Mouse (Mus musculus) hindbrain, postnatal 0 days (tissue): ENCODE measurements around the gene Olfr292. TPM values are rescaled to one million over a fixed set of nuclear protein-coding genes. Genes with fewer than 3 reads are reported as not detected.

Source experiments
- ATAC-seq: fragments of 200-750 bp; cut with Nextera tagmentation; 2 replicates; pipeline ENCODE4 v1.8.0; 2017; ENCODE audit warnings: mild to moderate bottlenecking, moderate TSS enrichment, moderate library complexity
- DNase-seq: peaks from one replicate; pipeline ENCODE4 v3.0.0-alpha.2; 2015; ENCODE audit warnings: low spot score
- H3K27ac ChIP-seq: fragments of 300-500 bp; sonication (generic); 2 replicates; pipeline ENCODE4 v1.5.1; 2014; ENCODE audit warnings: mild to moderate bottlenecking
- H3K27me3 ChIP-seq: fragments of 300-500 bp; sonication (generic); 2 replicates; pipeline ENCODE4 v1.6.1; 2014; ENCODE audit warnings: low read length, mixed read lengths; ENCODE audit not compliant: insufficient read depth
- H3K36me3 ChIP-seq: fragments of 300-500 bp; sonication (generic); 2 replicates; pipeline ENCODE4 v1.6.1; 2014; ENCODE audit warnings: low read length, mixed read lengths; ENCODE audit not compliant: insufficient read depth
- H3K4me1 ChIP-seq: fragments of 300-500 bp; sonication (generic); 2 replicates; pipeline ENCODE4 v1.6.1; 2014; ENCODE audit warnings: antibody characterized with exemption, low read length, mixed read lengths; ENCODE audit not compliant: insufficient read depth
- H3K4me2 ChIP-seq: fragments of 300-500 bp; sonication (generic); 2 replicates; pipeline ENCODE4 v1.6.1; 2014; ENCODE audit warnings: low read depth, mild to moderate bottlenecking, low read length, moderate library complexity, mixed read lengths
- H3K4me3 ChIP-seq: fragments of 300-500 bp; sonication (generic); 2 replicates; pipeline ENCODE4 v1.5.1; 2014; ENCODE audit warnings: low read length
- H3K9ac ChIP-seq: fragments of 300-500 bp; sonication (generic); replicated peaks from 2 replicates; pipeline ENCODE4 v1.6.1; 2014; ENCODE audit warnings: mild to moderate bottlenecking, low read length, moderate library complexity, mixed read lengths
- H3K9me3 ChIP-seq: fragments of 300-500 bp; sonication (generic); 2 replicates; pipeline ENCODE4 v1.6.1; 2016; ENCODE audit warnings: low read length, mixed read lengths
- CTCF ChIP-seq: IDR thresholded peaks from 2 replicates; pipeline ENCODE4 v1.5.1; 2016; ENCODE audit warnings: antibody characterized with exemption, control low read depth, low read depth
- WGBS: fragments of 180-500 bp; shearing (Covaris S2); extraction: QIAGEN DNeasy Blood & Tissue Kit; methylation state at CpG from one replicate; pipeline ENCODE4 v1.1.7; 2014; 5-methylcytosine and 5-hydroxymethylcytosine counted together
- polyA plus RNA-seq: library from polyadenylated mRNA; unstranded; fragments of >200 nt; fragmentation: Nextera tagmentation; extraction: Ambion mirVana; gene quantifications from 2 replicates; pipeline ENCODE4 v1.2.1, GENCODE M21; 2015
- total RNA-seq: library from RNA; depleted of rRNA; stranded (reverse); fragments of >200 nt; gene quantifications from 2 replicates; pipeline ENCODE4 v1.2.3, GENCODE M21; 2014; rRNA removed

Olfr292 gene
- total RNA-seq (not detected in 2 replicates), polyA plus RNA-seq (not detected in 2 replicates)

DNA sequence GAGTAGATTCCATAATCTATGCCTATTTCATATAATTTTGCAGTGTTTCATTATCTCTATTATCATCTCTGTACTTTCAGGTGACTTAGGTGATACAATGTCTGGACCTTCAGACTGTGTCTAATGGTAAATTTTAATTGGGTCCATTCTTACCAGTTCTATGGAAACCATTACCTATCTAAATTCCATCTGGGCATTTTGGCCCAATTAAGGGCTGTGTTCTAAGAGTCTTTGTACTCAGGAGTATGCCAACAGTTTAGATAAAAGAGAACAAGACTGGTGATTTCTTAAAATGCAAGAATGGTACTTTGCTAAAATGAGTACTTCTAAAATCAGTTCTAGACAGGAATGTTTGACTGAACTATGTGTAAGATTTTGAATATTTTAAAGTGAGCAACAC is at the start of gene Olfr292:
Gene Olfr292 (plus strand): TSS at position 301 of the 400 bp plus-strand sequence.
- Histone ChIP-seq H3K36me3 (no peaks in the 10 kb centered on the region), H3K9me3 (no peaks in the 10 kb centered on the region), H3K27me3 (no peaks in the 10 kb centered on the region), H3K4me1 (no peaks in the 10 kb centered on the region), H3K4me3 (no peak within 1 kb of the TSS), H3K9ac (no peak within 1 kb of the TSS), H3K27ac (no peak within 1 kb of the TSS), H3K4me2 (no peak within 1 kb of the TSS)
- no peak for TF ChIP-seq CTCF
- ATAC-seq (no peak), DNase-seq (no peak)

DNA sequence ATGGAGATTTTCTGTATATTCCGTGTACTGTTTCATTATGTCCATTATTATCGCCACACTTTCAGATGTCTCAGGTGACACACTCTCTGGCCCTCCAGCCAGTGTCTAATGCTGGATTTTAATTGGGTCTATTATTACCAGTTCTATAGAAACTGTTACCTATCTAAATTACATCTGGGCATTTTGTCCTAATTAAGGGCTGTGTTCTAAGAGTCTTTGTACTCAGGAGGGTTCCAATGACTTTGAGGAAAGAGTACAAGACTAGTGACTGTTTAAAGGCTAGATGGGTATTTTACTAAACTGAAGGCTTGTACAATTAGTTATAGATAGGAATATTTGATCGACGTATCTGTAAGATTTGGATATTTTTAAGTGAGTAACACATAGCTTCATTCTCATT is 39.4 kb upstream of the Olfr292 start, which contains the start of gene Olfr293:
Gene Olfr293 (plus strand): TSS at position 301 of the 400 bp plus-strand sequence.
- DNase-seq, result no peak
- Histone ChIP-seq H3K36me3 (no peaks in the 10 kb centered on the region), H3K4me3 (no peak within 1 kb of the TSS), H3K9me3 (no peaks in the 10 kb centered on the region), H3K27me3 (no peaks in the 10 kb centered on the region), H3K27ac (no peak within 1 kb of the TSS), H3K9ac (no peak within 1 kb of the TSS), H3K4me2 (no peak within 1 kb of the TSS), H3K4me1 (no peaks in the 10 kb centered on the region)
- TF ChIP-seq CTCF, result no peak
- 92% methylated on average over 4 of the region's 4 CpGs for WGBS
- ATAC-seq, result no peak

DNA sequence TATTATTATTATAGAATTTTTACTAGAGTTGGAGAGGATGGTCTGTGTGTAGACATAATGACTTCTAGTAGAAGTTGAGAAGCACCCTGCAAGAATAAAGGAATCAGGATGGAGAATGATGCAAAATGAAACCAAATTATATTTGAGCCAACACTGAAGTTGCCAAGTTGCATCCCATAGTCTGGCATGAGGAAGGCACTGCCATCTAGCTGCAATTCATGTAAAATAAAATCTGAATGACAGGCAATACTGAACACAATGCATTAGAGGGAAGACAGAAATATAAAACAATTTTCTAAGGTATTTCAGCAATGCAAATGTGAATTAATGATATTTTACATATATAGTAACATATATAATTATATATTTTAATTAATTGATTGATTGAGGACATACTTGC is 36.9 kb downstream of the Olfr292 start:
- no peaks in the 10 kb centered on the region for H3K36me3 ChIP-seq
- peak; percentile 57 for TF ChIP-seq CTCF
- H3K9ac ChIP-seq, result no peak overlapping the region
- no peaks in the 10 kb centered on the region for H3K4me1 ChIP-seq
- no peak overlapping the region for H3K4me2 ChIP-seq
- H3K9me3 ChIP-seq, result no peaks in the 10 kb centered on the region
- DNase-seq (peak; percentile 50), ATAC-seq (no peak)
- H3K27me3 ChIP-seq, result no peaks in the 10 kb centered on the region
- no peak overlapping the region for H3K4me3 ChIP-seq
- H3K27ac ChIP-seq, result no peak overlapping the region

Other genes with a start within 250 kb of the Olfr292 start
- gene Olfr299, start 228.4 kb upstream of the Olfr292 start, total RNA-seq, result not detected in 2 replicates
- not detected in 2 replicates for gene Olfr299, start 228.4 kb upstream of the Olfr292 start, polyA plus RNA-seq
- gene Olfr298, start 195.8 kb upstream of the Olfr292 start, total RNA-seq, result not detected in 2 replicates
- not detected in 2 replicates for gene Olfr298, start 195.8 kb upstream of the Olfr292 start, polyA plus RNA-seq
- not detected in 2 replicates for gene Olfr297, start 168.4 kb upstream of the Olfr292 start, total RNA-seq
- not detected in 2 replicates for gene Olfr297, start 168.4 kb upstream of the Olfr292 start, polyA plus RNA-seq
- gene Olfr295, start 104.5 kb upstream of the Olfr292 start, total RNA-seq, result not detected in 2 replicates
- not detected in 2 replicates for gene Olfr295, start 104.5 kb upstream of the Olfr292 start, polyA plus RNA-seq
- gene Olfr294, start 71.7 kb upstream of the Olfr292 start, total RNA-seq, result not detected in 2 replicates
- not detected in 2 replicates for gene Olfr294, start 71.7 kb upstream of the Olfr292 start, polyA plus RNA-seq
- not detected in 2 replicates for gene Olfr293, start 39.3 kb upstream of the Olfr292 start, total RNA-seq
- not detected in 2 replicates for gene Olfr293, start 39.3 kb upstream of the Olfr292 start, polyA plus RNA-seq
- gene Folh1, start 87.6 kb downstream of the Olfr292 start, total RNA-seq, result 2.9 and 4.7 TPM in 2 replicates
- gene Folh1, start 87.6 kb downstream of the Olfr292 start, polyA plus RNA-seq, result 4.8 and 5.7 TPM in 2 replicates
- gene Vmn2r77, start 106.7 kb downstream of the Olfr292 start, total RNA-seq, result not detected in 2 replicates
- gene Vmn2r77, start 106.7 kb downstream of the Olfr292 start, polyA plus RNA-seq, result not detected in 2 replicates
- gene Vmn2r78, start 226.8 kb downstream of the Olfr292 start, total RNA-seq, result not detected in 2 replicates
- gene Vmn2r78, start 226.8 kb downstream of the Olfr292 start, polyA plus RNA-seq, result not detected in 2 replicates